Mouse (Mus musculus): ENCODE data around the gene Lrp10.

Lrp10 gene

DNA sequence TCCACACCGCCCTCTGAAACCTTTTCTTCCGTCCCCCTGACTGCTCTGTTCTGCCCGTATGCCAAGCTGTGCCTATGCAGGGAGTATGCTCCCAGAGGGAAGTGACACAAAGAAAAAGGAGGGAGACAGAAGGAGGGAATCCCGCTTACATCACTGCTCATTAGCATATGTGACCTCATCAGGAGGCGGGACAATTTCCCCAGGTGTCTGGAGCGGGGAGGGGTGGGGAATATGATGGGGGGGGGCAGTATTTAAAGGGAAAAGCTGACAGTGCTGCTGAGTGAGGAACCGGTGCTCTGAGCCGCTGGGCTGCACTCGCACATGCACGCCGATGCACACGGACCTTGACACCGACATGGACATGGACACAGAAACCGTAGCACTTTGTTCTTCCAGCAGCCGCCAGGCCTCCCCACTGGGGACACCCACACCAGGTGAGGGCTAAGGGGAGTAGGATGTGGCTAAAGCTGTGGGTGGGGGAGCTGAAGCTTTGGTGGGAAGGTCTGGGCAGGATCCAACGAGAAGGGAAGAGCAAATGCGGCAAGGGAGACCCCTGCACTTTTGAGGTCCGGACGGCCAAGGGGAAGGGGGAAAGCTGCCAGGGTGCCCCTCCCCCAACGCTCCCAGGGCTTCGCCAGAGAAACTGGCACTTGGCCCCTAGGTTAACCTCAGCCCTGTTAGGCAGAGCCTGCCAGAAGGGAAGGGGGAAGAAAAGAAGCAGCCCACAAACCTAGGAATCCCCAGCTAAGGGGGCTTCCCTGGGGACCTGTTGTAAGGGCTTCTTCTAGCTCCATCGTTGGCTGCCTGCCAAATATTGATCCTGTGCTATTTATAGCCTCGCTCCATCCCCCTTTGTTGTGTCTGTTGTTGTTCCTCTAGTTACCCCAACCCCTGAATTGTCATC is 12.3 kb downstream of the Lrp10 start, which contains the start of gene Rem2:
TSS of gene Rem2 (plus strand) at position 160 of the 904 bp plus-strand sequence.
- no peak for DNase-seq (ENCODE audit: low spot score)

DNA sequence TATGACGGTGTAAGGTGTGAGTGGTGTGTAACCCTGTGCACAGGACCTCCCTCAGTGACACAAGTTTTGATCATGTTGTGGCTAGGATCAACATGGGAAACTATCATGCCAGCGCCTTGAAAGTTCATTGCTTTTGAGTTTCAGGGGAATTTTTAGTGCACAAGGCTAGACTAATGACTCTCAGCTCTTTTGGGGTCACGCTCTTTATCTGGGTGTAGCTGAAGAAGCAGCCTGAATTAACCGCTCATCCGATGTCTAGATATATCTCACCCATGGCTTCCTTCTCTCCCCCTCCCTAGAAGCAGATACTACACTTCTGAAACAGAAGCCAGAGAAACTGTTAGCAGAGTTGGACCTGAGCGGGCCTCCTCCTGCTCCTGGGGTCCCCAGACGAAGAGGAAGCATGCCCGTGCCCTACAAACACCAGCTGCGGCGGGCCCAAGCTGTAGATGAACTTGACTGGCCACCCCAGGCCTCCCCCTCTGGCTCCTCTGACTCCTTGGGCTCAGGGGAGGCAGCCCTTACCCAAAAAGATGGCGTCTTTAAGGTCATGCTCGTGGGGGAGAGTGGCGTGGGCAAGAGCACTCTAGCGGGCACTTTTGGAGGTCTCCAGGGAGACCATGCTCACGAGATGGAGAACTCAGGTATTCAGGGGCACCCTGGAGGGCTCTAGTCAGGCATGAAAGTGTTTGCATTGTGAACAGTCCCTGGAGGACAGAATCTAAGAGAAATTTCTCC is 13.4 kb downstream of the Lrp10 start:
- no peak for DNase-seq (ENCODE audit: low spot score)

DNA sequence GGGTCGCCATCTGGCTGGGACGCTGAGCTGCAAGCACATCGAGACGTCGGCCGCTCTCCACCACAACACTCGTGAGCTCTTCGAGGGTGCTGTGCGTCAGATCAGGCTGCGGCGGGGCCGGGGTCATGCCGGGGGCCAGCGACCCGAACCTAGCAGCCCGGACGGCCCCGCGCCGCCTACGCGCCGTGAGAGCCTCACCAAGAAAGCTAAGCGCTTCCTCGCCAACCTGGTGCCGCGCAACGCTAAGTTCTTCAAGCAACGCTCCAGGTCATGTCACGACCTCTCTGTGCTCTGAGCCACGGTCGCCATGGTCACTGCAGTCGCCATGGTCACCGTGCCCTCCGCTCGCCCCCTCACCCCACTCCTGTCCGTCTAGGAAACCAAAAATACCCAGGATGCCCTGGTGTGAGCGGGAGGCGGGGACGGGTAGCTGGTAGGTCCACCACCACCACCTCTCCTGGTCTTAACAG is 15.5 kb downstream of the Lrp10 start:
- DNase-seq (ENCODE audit: low spot score) = peak; percentile 63

DNA sequence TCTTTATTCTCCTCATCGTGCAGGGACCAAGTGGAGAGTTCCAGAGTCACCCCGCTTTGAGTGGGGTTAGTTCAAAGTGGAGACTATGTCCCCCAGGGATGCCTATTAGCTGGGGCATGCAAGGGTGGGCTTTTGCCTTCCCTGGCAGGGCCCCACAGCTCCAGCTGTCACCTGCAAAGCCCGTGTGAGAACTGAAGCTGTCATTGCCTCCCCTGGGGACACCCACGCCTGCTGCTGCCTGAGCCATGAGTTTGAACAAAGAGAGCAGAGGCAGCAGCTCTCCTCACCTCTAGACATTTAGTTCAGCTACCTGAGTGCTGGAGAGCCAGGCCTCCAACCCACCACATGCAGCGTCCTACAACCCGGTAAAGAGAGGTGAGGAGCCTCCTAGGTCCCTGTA is 16.7 kb downstream of the Lrp10 start:
- DNase-seq (ENCODE audit: low spot score) = no peak

DNA sequence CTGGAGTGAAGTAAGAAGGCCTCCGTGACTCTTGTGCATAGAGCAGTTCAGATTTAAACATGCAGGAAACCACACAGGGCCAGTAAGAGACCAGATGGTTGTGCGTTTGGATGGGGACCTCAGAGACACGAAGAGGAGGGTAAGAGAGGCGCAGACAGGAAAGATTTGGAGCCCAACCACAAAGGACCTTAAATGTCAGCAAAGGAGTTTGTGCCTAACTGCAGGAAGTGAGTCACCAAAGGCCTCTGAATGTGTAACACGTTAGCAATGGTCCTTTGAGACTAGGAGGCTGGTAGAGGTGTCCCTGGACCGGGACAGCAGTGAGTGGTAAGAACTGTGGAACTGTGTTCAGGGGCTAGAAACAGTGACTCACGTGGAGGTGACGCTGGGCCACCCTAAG is 17.5 kb downstream of the Lrp10 start:
- no peak for DNase-seq (ENCODE audit: low spot score)

DNA sequence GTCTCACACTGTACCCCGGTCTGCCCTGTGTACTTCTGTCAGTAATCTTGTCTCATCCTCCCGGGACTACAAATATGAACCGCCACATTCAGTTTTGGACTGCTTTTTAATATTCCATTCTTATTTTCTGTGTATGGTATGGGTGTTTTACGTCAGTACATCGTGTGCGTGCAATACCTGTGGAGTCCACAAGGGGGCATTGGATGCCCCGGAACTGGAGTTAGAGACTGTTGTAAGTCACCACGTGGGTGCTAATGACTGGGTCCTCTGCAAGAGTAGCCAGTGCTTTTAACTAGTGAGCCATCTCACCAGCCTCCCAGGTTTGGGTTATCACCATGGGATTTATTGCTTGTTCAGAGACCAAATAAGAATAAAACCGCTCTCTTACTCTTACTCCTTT is 18.6 kb downstream of the Lrp10 start:
- no peak for DNase-seq (ENCODE audit: low spot score)

DNA sequence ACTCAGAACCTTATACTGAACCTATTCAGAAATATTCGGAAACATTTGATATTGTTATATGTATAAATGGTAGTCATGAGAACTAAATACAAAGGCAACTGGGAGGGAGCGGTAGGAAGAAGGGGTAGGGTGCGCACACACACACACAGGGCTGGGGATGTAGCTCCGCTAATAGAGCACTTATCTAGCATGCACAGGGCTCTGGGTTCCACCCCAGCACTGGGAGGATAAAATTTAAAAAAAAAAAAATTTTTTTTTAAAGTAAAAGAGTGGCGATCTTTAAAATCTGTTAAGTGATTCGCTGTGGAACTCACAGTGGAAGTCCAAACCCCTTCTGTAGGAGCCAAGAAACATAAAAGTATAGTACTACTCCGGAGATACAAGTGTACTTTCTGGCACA is 22.0 kb downstream of the Lrp10 start:
- DNase-seq (ENCODE audit: low spot score) = no peak

DNA sequence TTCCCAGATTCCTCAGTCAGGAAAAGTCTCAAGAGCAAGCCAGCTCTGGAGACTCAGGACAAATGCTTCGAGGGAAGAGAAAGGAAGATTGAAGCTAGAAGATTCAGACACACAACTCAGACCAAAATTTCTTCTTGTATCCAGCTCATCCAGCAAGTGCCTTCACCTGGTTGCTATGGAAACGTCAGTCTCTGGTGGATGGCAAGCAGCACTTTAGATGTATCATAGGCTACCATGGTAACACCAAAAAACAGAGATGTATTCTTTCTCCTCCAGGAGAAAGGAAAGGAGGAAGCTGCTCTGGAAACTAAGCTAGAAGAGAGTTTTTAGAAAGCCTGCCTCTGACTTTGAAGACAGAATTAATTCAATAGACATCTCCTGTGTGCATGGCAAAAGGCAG is 23.8 kb downstream of the Lrp10 start:
- DNase-seq (ENCODE audit: low spot score) = no peak

DNA sequence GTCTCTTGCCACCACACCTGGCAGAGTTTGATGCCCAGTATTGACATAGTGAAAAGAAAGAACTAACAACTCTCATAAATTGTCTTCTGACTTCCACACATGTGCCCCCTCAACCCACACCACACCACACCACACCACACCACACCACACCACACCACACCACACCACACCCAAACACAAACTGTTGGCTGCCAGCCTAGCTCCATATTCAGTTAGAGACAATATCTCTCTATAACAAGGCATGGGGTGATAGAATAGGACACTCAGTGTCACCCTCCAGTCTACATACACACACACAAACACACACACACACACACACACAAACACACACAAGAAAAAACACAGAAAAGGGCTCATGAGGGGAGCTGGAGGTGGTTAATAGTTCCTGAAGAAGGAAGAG is 24.4 kb downstream of the Lrp10 start:
- no peak for DNase-seq (ENCODE audit: low spot score)

DNA sequence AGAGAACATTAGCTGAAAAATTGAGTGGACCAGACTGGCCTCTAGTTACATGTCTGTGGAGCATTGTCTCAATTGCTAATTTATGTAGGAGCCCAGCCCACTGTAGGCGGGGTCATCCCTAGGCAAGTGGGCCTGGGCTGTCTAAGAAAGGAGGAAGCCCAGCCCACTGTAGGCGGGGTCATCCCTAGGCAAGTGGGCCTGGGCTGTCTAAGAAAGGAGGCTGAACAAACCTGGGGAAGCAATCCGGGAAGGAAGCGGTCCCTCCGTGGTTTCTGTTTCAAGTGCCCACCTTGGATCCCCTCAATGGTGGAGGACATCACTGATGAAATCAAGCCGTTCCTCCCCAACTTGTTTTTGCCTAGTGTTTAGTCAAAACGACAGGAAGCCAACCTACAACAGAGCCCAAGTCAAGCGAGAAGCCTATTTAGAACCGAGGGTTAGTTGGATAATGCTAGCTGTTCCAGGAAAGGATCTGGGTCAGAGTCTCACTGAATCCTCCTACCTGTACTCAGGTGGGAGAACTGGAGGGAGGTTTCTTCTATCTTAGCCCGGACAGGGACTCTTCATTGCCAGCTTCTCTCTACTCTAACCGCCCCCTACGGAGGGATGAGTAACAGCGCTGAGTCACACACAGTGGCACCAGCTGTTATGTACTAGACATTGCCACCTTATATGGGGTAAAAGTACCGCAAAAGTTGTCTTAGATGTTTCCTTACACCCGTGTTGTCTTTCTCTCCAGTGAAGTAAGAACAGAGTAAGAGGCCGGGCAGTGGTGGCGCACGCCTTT is 28.6 kb downstream of the Lrp10 start:
- no peak for DNase-seq (ENCODE audit: low spot score)

DNA sequence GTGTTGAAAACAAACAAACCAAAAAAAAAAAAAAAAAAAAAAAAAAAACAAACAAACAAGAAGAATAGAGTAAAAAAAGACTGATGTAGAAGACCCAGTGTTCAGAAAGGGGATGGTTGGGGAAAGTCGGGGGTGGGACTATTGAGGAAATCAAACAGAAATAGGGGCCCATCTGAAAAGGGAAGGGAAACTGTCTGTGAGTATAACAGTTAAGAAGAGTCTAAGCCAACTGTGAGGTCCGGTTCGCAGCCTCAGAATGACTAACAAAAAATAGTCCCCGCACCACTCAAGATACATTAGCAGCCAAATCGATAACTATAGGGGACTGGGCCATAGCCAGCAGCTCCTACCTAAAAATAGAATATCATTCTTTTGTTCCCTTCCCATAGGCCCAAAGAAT is 29.3 kb downstream of the Lrp10 start:
- no peak for DNase-seq (ENCODE audit: low spot score)

DNA sequence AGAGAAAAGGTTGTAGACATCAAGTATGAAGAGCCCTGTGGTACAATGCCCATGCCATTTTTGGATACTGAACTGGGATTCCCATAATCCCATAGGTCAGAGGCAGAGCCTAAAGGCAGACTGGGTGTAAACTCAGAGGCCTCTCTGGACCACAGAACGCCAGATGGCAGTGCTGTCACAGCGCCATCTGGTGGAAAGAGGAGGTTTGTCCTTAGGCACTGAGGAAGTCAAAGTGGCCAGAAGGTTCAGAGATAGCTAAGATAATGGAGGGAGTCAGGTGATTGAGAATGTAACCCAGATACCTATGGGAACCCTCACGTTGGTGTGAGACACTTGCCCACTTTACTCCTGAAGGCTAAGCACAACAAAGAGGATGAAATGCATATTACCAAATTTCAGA is 30.3 kb downstream of the Lrp10 start:
- DNase-seq (ENCODE audit: low spot score) = peak; percentile 58

DNA sequence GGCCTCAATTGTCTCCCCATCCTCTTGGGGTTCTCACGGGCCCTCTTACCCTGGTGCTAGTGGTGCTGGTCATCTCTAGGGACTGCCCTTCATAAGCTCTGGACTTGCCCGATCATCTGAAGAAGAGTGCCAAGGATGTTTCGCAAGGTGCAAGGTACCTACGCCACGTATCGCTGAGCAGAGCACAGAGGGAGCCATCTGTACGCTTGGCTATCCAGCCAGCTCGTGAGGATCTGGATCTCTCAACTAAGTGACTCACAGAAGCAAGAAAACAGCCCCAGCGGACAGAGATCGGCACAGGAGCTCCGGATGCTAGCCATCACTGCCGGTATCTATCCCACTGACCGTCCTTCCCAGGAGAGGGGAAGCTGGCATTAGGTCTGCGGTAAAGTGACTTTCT is 32.8 kb downstream of the Lrp10 start:
- DNase-seq (ENCODE audit: low spot score) = no peak

DNA sequence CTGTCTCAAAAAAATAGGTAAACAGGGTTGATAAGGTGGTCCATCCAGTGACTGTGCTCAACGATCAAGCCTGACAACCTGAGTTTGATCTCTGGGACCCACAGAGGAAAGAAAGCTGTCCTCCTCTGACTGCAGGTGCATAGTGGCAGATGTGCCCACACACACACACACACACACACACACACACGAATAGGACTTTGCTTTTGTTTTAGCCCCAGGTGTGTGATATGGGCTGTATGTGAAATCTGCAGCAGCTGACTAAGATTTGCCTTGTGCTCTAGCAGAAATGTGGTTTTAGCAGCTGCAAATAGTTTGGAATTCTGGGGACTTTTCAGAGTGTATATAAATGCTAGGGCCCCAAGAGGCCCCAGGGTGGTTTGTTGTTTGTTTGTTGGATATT is 35.4 kb downstream of the Lrp10 start:
- no peak for DNase-seq (ENCODE audit: low spot score)

DNA sequence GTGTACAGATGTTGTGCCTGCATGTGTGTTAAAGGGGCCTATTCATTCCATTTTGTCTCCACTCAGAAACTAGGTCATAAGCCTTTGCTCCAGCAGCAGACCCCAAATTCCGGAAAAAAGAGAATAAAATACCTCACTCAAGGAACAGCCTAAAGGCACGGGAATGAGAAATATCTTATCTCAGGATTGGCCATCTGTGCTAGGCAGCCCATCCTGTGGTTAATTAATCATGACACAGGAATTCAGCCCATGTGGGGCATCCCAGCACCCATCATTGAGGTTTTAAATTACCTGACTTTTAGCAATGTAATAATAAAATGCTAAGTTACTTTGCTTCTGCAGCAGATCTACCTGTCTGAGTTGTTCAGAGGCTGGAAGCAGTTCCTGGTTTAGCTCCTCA is 37.4 kb downstream of the Lrp10 start:
- no peak for DNase-seq (ENCODE audit: low spot score)

DNA sequence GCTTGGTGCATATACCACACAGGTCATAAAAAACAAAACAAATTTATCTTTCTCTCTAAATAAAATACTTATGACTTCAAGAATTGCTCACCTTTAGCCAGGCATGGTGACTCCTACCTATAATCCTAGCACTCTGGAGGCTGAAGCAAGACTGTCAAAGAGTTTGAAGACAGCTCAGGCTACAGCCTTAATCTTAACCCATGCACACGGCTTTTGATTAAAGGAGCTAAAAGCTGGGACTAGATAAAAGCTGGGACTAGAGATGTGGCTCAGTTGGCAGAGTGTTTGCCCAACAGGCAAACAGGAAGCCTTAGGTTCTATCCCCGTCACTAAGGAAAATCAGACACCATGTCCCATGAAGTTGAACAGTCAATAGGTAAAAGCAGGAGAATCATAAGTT is 39.2 kb downstream of the Lrp10 start:
- DNase-seq (ENCODE audit: low spot score) = no peak

DNA sequence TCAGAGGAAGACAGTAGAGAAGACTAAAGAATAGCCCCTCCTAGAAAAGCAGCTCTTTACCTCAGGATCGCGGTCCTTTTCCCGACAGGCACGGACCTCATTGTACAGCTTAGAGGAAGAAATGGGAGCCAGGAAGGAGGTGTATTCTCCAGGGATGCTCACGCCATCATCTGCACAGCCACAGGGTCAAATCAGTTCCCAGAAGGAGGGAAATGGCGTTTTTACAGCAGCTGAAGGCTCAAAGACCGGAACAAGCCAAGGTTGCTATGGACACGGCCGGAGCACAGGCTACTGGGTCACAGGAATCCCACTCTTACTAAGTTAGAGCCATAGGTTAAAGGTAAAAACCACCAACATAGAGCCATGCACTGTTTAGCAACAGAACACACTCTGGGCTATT is 45.8 kb downstream of the Lrp10 start:
- no peak for DNase-seq (ENCODE audit: low spot score)

DNA sequence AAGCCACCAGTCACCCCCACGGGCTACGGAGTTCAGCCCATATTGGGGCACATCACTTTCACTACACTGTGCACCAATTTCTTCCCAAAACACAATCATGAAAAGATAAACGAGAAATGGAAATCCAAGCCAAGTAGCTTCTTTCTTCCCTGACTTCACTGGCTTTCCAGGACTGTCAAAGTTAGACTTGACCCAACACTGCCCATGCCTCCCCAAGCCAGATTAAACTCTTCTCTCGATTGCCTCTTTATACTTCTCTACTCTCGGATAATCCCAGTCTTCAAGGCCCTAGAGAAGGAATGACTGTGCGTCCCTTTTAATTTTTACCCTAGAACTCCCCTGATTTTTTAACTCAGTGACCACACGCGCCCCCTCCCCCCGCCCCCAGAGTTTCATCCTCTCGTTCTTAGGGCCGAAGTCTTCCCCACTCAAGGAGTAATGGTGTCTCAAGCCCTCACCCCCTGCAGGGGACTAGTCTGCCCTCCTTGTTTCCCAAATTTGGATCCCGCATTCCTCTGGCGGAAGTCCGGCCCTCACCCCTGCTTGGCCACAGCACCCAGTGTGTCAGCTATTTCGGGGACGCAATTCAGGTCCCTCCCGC is 52.9 kb downstream of the Lrp10 start:
- no peak for DNase-seq (ENCODE audit: low spot score)
